Mouse (Mus musculus): ENCODE results near the gene Ror1. TPM values are rescaled to one million over a fixed set of nuclear protein-coding genes. Genes with fewer than 3 reads are reported as not detected.

The Ror1 gene
- polyA plus RNA-seq, 1 experiment: 0.27 TPM

DNA sequence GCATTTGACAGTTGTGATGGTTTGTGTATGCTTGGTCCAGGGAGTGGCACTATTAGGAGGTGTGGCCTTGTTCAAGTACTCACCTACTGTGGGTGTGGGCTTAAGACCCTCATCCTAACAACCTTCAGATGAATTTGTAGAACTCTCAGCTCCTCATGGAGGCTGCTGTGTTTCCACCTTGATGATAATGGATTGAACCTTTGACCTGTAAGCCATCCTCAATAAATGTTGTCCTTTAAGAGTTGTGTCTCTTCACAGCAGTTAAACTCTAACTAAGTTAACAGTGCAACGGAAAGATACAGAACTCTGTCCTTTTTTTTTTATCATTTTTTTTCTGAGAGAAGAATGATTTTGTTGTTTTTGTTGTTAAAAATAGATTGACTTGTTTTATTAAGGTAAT, 23.8 kb downstream of the Ror1 start:
- H3K27me3 ChIP-seq (ENCODE audit: control insufficient read depth, insufficient read depth, low read length, poor library complexity, severe bottlenecking): no peaks in the 10 kb centered on the region
- no peaks in the 10 kb centered on the region for H3K9me3 ChIP-seq (replicated peaks; ENCODE audit: control insufficient read depth, insufficient read depth, low read length, poor library complexity, severe bottlenecking)
- no peaks in the 10 kb centered on the region for H3K36me3 ChIP-seq (ENCODE audit: control insufficient read depth, insufficient read depth, low read length, poor library complexity, severe bottlenecking)
- no peak overlapping the region for H3K27ac ChIP-seq (ENCODE audit: insufficient read depth, low read length)
- H3K4me3 ChIP-seq (ENCODE audit: low read depth, low read length): no peak overlapping the region
- no peak overlapping the region for H3K9ac ChIP-seq (ENCODE audit: low read depth, poor library complexity, severe bottlenecking)
- H3K4me1 ChIP-seq (ENCODE audit: control insufficient read depth, insufficient read depth, low read length): no peaks in the 10 kb centered on the region
- TF ChIP-seq POLR2A (IDR thresholded peaks at IDR 0.05; ENCODE audit: insufficient read depth, low read length) (no peak), EP300 (IDR thresholded peaks at IDR 0.05; ENCODE audit: insufficient read depth, low read depth, low read length) (no peak), CTCF (IDR thresholded peaks at IDR 0.05; ENCODE audit: low read depth, low read length) (no peak)

DNA sequence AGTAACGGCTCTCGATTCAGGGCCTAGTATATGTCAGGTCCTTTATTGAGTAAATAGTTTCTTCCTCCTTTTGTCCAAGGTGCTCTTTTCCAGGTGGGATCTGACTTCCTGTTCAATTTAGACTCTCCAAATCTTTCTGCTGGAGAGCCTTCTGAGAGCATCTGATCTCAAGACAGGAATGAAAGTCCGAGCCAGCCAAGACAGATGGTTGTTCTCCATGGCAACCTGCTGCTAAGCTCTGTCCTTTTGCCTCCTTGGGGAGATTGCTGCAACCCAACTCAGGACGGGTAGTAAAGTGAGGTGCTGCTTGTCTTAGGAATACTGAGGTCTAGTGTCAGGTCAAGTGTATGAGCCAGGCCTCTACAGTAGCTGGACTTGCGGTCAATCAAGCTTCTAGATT, 25.0 kb downstream of the Ror1 start:
- Histone ChIP-seq H3K9ac (ENCODE audit: low read depth, poor library complexity, severe bottlenecking) (no peak overlapping the region), H3K36me3 (ENCODE audit: control insufficient read depth, insufficient read depth, low read length, poor library complexity, severe bottlenecking) (no peaks in the 10 kb centered on the region), H3K9me3 (replicated peaks; ENCODE audit: control insufficient read depth, insufficient read depth, low read length, poor library complexity, severe bottlenecking) (no peaks in the 10 kb centered on the region), H3K27me3 (ENCODE audit: control insufficient read depth, insufficient read depth, low read length, poor library complexity, severe bottlenecking) (no peaks in the 10 kb centered on the region), H3K27ac (ENCODE audit: insufficient read depth, low read length) (no peak overlapping the region), H3K4me1 (ENCODE audit: control insufficient read depth, insufficient read depth, low read length) (no peaks in the 10 kb centered on the region), H3K4me3 (ENCODE audit: low read depth, low read length) (no peak overlapping the region)
- TF ChIP-seq CTCF (IDR thresholded peaks at IDR 0.05; ENCODE audit: low read depth, low read length): no peak
- TF ChIP-seq POLR2A (IDR thresholded peaks at IDR 0.05; ENCODE audit: insufficient read depth, low read length): no peak
- TF ChIP-seq EP300 (IDR thresholded peaks at IDR 0.05; ENCODE audit: insufficient read depth, low read depth, low read length): no peak

DNA sequence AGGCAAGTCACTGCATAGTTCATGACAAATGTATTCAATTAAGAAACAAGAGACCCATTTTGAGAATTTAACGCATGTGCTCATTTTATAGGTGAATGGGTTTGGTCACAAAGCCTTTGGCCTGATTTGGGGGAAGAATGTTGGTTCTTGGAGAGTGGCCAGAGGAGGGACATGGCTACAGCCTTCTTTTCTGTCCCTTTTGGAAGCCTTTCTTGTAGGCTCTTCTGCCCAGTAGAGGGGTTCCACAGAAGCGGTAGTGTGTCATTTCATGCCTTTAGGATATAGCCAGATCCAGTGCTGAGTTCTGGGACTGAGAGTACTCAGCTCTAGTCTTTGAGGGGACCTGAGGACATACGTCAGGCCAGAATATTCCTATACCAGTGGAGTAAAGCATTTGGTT, 26.8 kb downstream of the Ror1 start:
- no peak for TF ChIP-seq CTCF (IDR thresholded peaks at IDR 0.05; ENCODE audit: low read depth, low read length)
- no peak for TF ChIP-seq EP300 (IDR thresholded peaks at IDR 0.05; ENCODE audit: insufficient read depth, low read depth, low read length)
- TF ChIP-seq POLR2A (IDR thresholded peaks at IDR 0.05; ENCODE audit: insufficient read depth, low read length): no peak
- Histone ChIP-seq H3K27me3 (ENCODE audit: control insufficient read depth, insufficient read depth, low read length, poor library complexity, severe bottlenecking) (no peaks in the 10 kb centered on the region), H3K4me3 (ENCODE audit: low read depth, low read length) (no peak overlapping the region), H3K9me3 (replicated peaks; ENCODE audit: control insufficient read depth, insufficient read depth, low read length, poor library complexity, severe bottlenecking) (no peaks in the 10 kb centered on the region), H3K4me1 (ENCODE audit: control insufficient read depth, insufficient read depth, low read length) (no peaks in the 10 kb centered on the region), H3K27ac (ENCODE audit: insufficient read depth, low read length) (no peak overlapping the region), H3K9ac (ENCODE audit: low read depth, poor library complexity, severe bottlenecking) (no peak overlapping the region), H3K36me3 (ENCODE audit: control insufficient read depth, insufficient read depth, low read length, poor library complexity, severe bottlenecking) (no peaks in the 10 kb centered on the region)

DNA sequence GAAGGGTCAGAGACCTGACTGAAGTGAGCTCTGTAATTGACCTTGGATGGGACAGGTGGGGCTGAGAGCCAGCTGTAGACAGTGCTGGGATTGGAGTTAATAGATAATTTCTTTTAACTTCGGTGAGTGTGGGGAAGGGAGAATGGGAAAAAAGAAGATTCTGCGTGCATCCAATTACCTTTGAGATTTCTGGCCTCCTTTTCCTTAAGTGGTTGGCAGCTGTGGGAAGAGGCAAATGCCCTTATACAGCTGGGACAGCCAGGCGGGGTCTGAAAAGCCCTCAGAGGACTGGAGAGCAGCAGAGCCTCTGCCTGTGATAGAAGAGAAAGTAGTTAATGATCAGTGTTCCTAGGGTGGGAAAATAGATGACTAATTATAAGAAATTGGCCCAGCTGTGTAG, 27.9 kb downstream of the Ror1 start:
- Histone ChIP-seq H3K36me3 (ENCODE audit: control insufficient read depth, insufficient read depth, low read length, poor library complexity, severe bottlenecking) (no peaks in the 10 kb centered on the region), H3K27ac (ENCODE audit: insufficient read depth, low read length) (no peak overlapping the region), H3K9me3 (replicated peaks; ENCODE audit: control insufficient read depth, insufficient read depth, low read length, poor library complexity, severe bottlenecking) (no peaks in the 10 kb centered on the region), H3K27me3 (ENCODE audit: control insufficient read depth, insufficient read depth, low read length, poor library complexity, severe bottlenecking) (no peaks in the 10 kb centered on the region), H3K4me1 (ENCODE audit: control insufficient read depth, insufficient read depth, low read length) (no peaks in the 10 kb centered on the region), H3K9ac (ENCODE audit: low read depth, poor library complexity, severe bottlenecking) (no peak overlapping the region), H3K4me3 (ENCODE audit: low read depth, low read length) (no peak overlapping the region)
- TF ChIP-seq POLR2A (IDR thresholded peaks at IDR 0.05; ENCODE audit: insufficient read depth, low read length): no peak
- TF ChIP-seq CTCF (IDR thresholded peaks at IDR 0.05; ENCODE audit: low read depth, low read length): no peak
- no peak for TF ChIP-seq EP300 (IDR thresholded peaks at IDR 0.05; ENCODE audit: insufficient read depth, low read depth, low read length)

DNA sequence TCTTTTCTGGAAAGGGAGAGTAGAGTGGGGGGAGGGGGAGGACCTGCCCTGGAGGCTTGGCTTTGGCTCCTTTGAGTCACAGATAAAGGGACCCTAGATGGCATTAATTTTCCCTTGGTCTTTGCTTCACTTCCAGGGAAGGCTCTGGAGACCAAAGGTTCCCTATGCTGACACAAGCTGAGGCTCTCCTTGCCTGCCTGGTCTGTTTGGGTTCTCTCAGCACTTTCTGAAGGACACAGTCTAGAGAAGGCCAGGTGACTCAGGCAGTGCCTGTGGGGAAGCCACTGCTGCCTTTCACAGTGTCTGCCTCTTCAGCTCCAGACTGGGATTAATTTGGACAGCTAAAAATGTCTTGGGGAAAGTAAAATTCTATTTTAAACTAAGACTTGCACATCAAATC, 28.5 kb downstream of the Ror1 start:
- H3K9ac ChIP-seq (ENCODE audit: low read depth, poor library complexity, severe bottlenecking): no peak overlapping the region
- no peaks in the 10 kb centered on the region for H3K36me3 ChIP-seq (ENCODE audit: control insufficient read depth, insufficient read depth, low read length, poor library complexity, severe bottlenecking)
- H3K4me1 ChIP-seq (ENCODE audit: control insufficient read depth, insufficient read depth, low read length): no peaks in the 10 kb centered on the region
- no peak overlapping the region for H3K27ac ChIP-seq (ENCODE audit: insufficient read depth, low read length)
- no peak overlapping the region for H3K4me3 ChIP-seq (ENCODE audit: low read depth, low read length)
- no peaks in the 10 kb centered on the region for H3K9me3 ChIP-seq (replicated peaks; ENCODE audit: control insufficient read depth, insufficient read depth, low read length, poor library complexity, severe bottlenecking)
- H3K27me3 ChIP-seq (ENCODE audit: control insufficient read depth, insufficient read depth, low read length, poor library complexity, severe bottlenecking): no peaks in the 10 kb centered on the region; the same call in 1 of the 2 replicates
- TF ChIP-seq EP300 (IDR thresholded peaks at IDR 0.05; ENCODE audit: insufficient read depth, low read depth, low read length) (no peak), POLR2A (IDR thresholded peaks at IDR 0.05; ENCODE audit: insufficient read depth, low read length) (no peak), CTCF (IDR thresholded peaks at IDR 0.05; ENCODE audit: low read depth, low read length) (no peak)

DNA sequence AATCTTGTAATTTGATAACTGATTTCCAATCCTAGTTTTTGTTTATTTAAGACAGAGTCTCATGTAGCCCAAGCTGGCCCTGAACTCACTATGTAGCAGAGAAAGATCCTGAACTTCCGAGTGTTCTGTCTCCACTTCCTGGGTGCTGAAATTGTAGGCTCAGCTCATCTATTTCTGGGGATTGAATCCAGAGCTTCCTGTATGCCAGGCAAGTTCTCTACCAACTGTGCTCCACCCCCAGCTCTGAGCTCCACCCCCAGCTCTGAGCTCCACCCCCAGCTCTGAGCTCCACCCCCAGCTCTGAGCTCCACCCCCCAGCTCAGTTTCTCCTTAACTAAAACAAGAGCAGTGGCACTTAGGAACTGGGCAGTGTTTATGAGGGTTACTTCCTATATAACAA, 29.3 kb downstream of the Ror1 start:
- TF ChIP-seq EP300 (IDR thresholded peaks at IDR 0.05; ENCODE audit: insufficient read depth, low read depth, low read length): no peak
- no peak for TF ChIP-seq POLR2A (IDR thresholded peaks at IDR 0.05; ENCODE audit: insufficient read depth, low read length)
- Histone ChIP-seq H3K9me3 (replicated peaks; ENCODE audit: control insufficient read depth, insufficient read depth, low read length, poor library complexity, severe bottlenecking) (no peaks in the 10 kb centered on the region), H3K4me1 (ENCODE audit: control insufficient read depth, insufficient read depth, low read length) (no peaks in the 10 kb centered on the region), H3K27me3 (ENCODE audit: control insufficient read depth, insufficient read depth, low read length, poor library complexity, severe bottlenecking) (no peaks in the 10 kb centered on the region; the same call in 1 of the 2 replicates), H3K36me3 (ENCODE audit: control insufficient read depth, insufficient read depth, low read length, poor library complexity, severe bottlenecking) (no peaks in the 10 kb centered on the region), H3K9ac (ENCODE audit: low read depth, poor library complexity, severe bottlenecking) (no peak overlapping the region), H3K27ac (ENCODE audit: insufficient read depth, low read length) (no peak overlapping the region), H3K4me3 (ENCODE audit: low read depth, low read length) (no peak overlapping the region)
